Mouse (Mus musculus): ENCODE data around the gene Dnajc12. TPM values are rescaled to one million over a fixed set of nuclear protein-coding genes. Genes with fewer than 3 reads are reported as not detected.

Gene Dnajc12
- polyA plus RNA-seq (2011; ENCODE audit: insufficient read depth, insufficient read length, low replicate concordance, missing spikeins), result 0.97 and 1.9 TPM in 2 replicates

- under 1% methylated on average over 28 of the region's 28 CpGs for WGBS
- Histone ChIP-seq H3K4me1 (ENCODE audit: control insufficient read depth, insufficient read depth, low read length) (no peaks in the 10 kb centered on the region; the same call in 1 of the 2 replicates), H3K27ac (ENCODE audit: control insufficient read depth, insufficient read depth, low read depth, low read length, poor library complexity) (no peak within 1 kb of the TSS), H3K4me3 (replicated peaks; ENCODE audit: control insufficient read depth, low read depth, low read length) (peak within 1 kb of the TSS; percentile 75)
- TF ChIP-seq CTCF (IDR thresholded peaks at IDR 0.05; ENCODE audit: control insufficient read depth, insufficient read depth, low read length) (peak; percentile 89), POLR2A (IDR thresholded peaks at IDR 0.05; ENCODE audit: borderline replicate concordance, control insufficient read depth, low read depth, low read length) (no peak)
Measured at GRCm38 (mm10) chr10:63382372-63383279, at the start of gene Dnajc12. Gene Dnajc12, plus strand, starts transcription at chr10:63382443.

GRCm38 (mm10) chr10:63336901-63337300, 45.3 kb upstream of the Dnajc12 start:
- no peak overlapping the region for H3K27ac ChIP-seq (ENCODE audit: control insufficient read depth, insufficient read depth, low read depth, low read length, poor library complexity)
- H3K4me3 ChIP-seq (replicated peaks; ENCODE audit: control insufficient read depth, low read depth, low read length), result no peak overlapping the region
- no peaks in the 10 kb centered on the region for H3K4me1 ChIP-seq (ENCODE audit: control insufficient read depth, insufficient read depth, low read length)
- WGBS, result 89% methylated on average over 13 of the region's 13 CpGs
- TF ChIP-seq POLR2A (IDR thresholded peaks at IDR 0.05; ENCODE audit: borderline replicate concordance, control insufficient read depth, low read depth, low read length) (no peak), CTCF (IDR thresholded peaks at IDR 0.05; ENCODE audit: control insufficient read depth, insufficient read depth, low read length) (no peak)

- TF ChIP-seq POLR2A (IDR thresholded peaks at IDR 0.05; ENCODE audit: borderline replicate concordance, control insufficient read depth, low read depth, low read length), result no peak
- TF ChIP-seq CTCF (IDR thresholded peaks at IDR 0.05; ENCODE audit: control insufficient read depth, insufficient read depth, low read length), result no peak
- no peak overlapping the region for H3K27ac ChIP-seq (ENCODE audit: control insufficient read depth, insufficient read depth, low read depth, low read length, poor library complexity)
Measured at GRCm38 (mm10) chr10:63337326-63337725, 44.9 kb upstream of the Dnajc12 start.

GRCm38 (mm10) chr10:63337951-63338836, 44.0 kb upstream of the Dnajc12 start:
- TF ChIP-seq POLR2A (IDR thresholded peaks at IDR 0.05; ENCODE audit: borderline replicate concordance, control insufficient read depth, low read depth, low read length), result no peak
- H3K27ac ChIP-seq (ENCODE audit: control insufficient read depth, insufficient read depth, low read depth, low read length, poor library complexity), result peak overlapping the region; percentile 94

More at GRCm38 (mm10) chr10:63337326-63337725, 44.9 kb upstream of the Dnajc12 start:
- Histone ChIP-seq H3K4me1 (ENCODE audit: control insufficient read depth, insufficient read depth, low read length) (no peaks in the 10 kb centered on the region), H3K4me3 (replicated peaks; ENCODE audit: control insufficient read depth, low read depth, low read length) (peak overlapping the region; percentile 4)
- WGBS, result 19% methylated on average over 5 of the region's 5 CpGs

GRCm38 (mm10) chr10:63338914-63339643, 43.2 kb upstream of the Dnajc12 start:
- Histone ChIP-seq H3K4me1 (ENCODE audit: control insufficient read depth, insufficient read depth, low read length) (no peaks in the 10 kb centered on the region), H3K27ac (ENCODE audit: control insufficient read depth, insufficient read depth, low read depth, low read length, poor library complexity) (peak overlapping the region; percentile 94), H3K4me3 (replicated peaks; ENCODE audit: control insufficient read depth, low read depth, low read length) (peak overlapping the region; percentile 98)
- WGBS, result 3% methylated on average over 62 of the region's 74 CpGs
- TF ChIP-seq POLR2A (IDR thresholded peaks at IDR 0.05; ENCODE audit: borderline replicate concordance, control insufficient read depth, low read depth, low read length) (peak; percentile 99), CTCF (IDR thresholded peaks at IDR 0.05; ENCODE audit: control insufficient read depth, insufficient read depth, low read length) (0 out of 2 replicates have a peak, but pooled peaks have one; percentile 14)

More at GRCm38 (mm10) chr10:63337951-63338836, 44.0 kb upstream of the Dnajc12 start:
- Histone ChIP-seq H3K4me3 (replicated peaks; ENCODE audit: control insufficient read depth, low read depth, low read length) (peak overlapping the region; percentile 98), H3K4me1 (ENCODE audit: control insufficient read depth, insufficient read depth, low read length) (no peaks in the 10 kb centered on the region)
- 3% methylated on average over 102 of the region's 113 CpGs for WGBS

GRCm38 (mm10) chr10:63341351-63341750, 40.9 kb upstream of the Dnajc12 start:
- TF ChIP-seq POLR2A (IDR thresholded peaks at IDR 0.05; ENCODE audit: borderline replicate concordance, control insufficient read depth, low read depth, low read length), result no peak
- TF ChIP-seq CTCF (IDR thresholded peaks at IDR 0.05; ENCODE audit: control insufficient read depth, insufficient read depth, low read length), result no peak
- WGBS, result 13% methylated on average over 2 of the region's 2 CpGs

GRCm38 (mm10) chr10:63344751-63345150, 37.5 kb upstream of the Dnajc12 start:
- Histone ChIP-seq H3K4me3 (replicated peaks; ENCODE audit: control insufficient read depth, low read depth, low read length) (no peak overlapping the region), H3K4me1 (ENCODE audit: control insufficient read depth, insufficient read depth, low read length) (no peaks in the 10 kb centered on the region), H3K27ac (ENCODE audit: control insufficient read depth, insufficient read depth, low read depth, low read length, poor library complexity) (no peak overlapping the region)
- WGBS, result 87% methylated on average over 3 of the region's 3 CpGs
- TF ChIP-seq CTCF (IDR thresholded peaks at IDR 0.05; ENCODE audit: control insufficient read depth, insufficient read depth, low read length) (no peak), POLR2A (IDR thresholded peaks at IDR 0.05; ENCODE audit: borderline replicate concordance, control insufficient read depth, low read depth, low read length) (no peak)

More at GRCm38 (mm10) chr10:63341351-63341750, 40.9 kb upstream of the Dnajc12 start:
- no peaks in the 10 kb centered on the region for H3K4me1 ChIP-seq (ENCODE audit: control insufficient read depth, insufficient read depth, low read length)
- no peak overlapping the region for H3K4me3 ChIP-seq (replicated peaks; ENCODE audit: control insufficient read depth, low read depth, low read length)
- no peak overlapping the region for H3K27ac ChIP-seq (ENCODE audit: control insufficient read depth, insufficient read depth, low read depth, low read length, poor library complexity)
